Mouse (Mus musculus): ENCODE measurements around the gene Dpy19l1. TPM values are rescaled to one million over a fixed set of nuclear protein-coding genes. Genes with fewer than 3 reads are reported as not detected.

Dpy19l1 gene
- 22.2 TPM for polyA plus RNA-seq (2017; shearing (Covaris generic))

GRCm38 (mm10) chr9:24503067-24503857 lies at the start of gene Dpy19l1:
Gene Dpy19l1 (minus strand): TSS chr9:24503140.

Other genes starting within 250 kb of the Dpy19l1 start
- gene Cypt4, start 122.1 kb upstream of the Dpy19l1 start, polyA plus RNA-seq (2017; shearing (Covaris generic)), result not detected
- gene Dpy19l2, start 193.2 kb upstream of the Dpy19l1 start, polyA plus RNA-seq (2017; shearing (Covaris generic)), result not detected